In genomic region chr9:72533089-72533415, GRCm38 (mm10) we compare ENCODE assay signal across 8 mouse cellular contexts. TPM values are rescaled to one million over a fixed set of nuclear protein-coding genes. Genes with fewer than 3 reads are reported as not detected.
A peak's percentile ranks its signal among the peaks of the same experiment; 100 is the strongest.
DNase-seq lines count a peak whose midpoint lies in the region; ATAC-seq and TF ChIP-seq lines count a peak whose summit lies in the region.

No protein-coding gene starts in this region.

- peaks cover 7% of the 10 kb centered on the region; the same call in 1 of the 2 replicates for H3K4me1 ChIP-seq in kidney, adult 2 months (ENCODE audit: control insufficient read depth, insufficient read depth, low read length)
- peaks cover 10% of the 10 kb centered on the region for H3K4me1 ChIP-seq in bone marrow macrophage, adult 2 months (ENCODE audit: control insufficient read depth, insufficient read depth, low read length)
- peaks cover 15% of the 10 kb centered on the region for H3K4me1 ChIP-seq in hindbrain, embryonic 13.5 days (replicated peaks)
- H3K4me1 ChIP-seq in midbrain, embryonic 13.5 days (replicated peaks) = peaks cover 21% of the 10 kb centered on the region

- no peak for TF ChIP-seq POLR2A in kidney, adult 2 months (IDR thresholded peaks at IDR 0.05; ENCODE audit: low read depth, low read length)
- no peak for TF ChIP-seq POLR2A in bone marrow macrophage, adult 2 months (IDR thresholded peaks at IDR 0.05; ENCODE audit: borderline replicate concordance, low read depth, low read length)

- H3K9ac ChIP-seq in hindbrain, embryonic 13.5 days = peak overlapping the region; percentile 95
- H3K9ac ChIP-seq in midbrain, embryonic 13.5 days (replicated peaks) = peak overlapping the region; percentile 95

- H3K4me3 ChIP-seq in kidney, adult 2 months (ENCODE audit: insufficient read depth, low read depth, low read length) = peak overlapping the region; percentile 75
- H3K4me3 ChIP-seq in bone marrow macrophage, adult 2 months (ENCODE audit: insufficient read depth, low read length) = peak overlapping the region; percentile 95
- peak overlapping the region; percentile 90 for H3K4me3 ChIP-seq in hindbrain, embryonic 13.5 days
- H3K4me3 ChIP-seq in midbrain, embryonic 13.5 days (replicated peaks) = peak overlapping the region; percentile 96

- no peaks in the 10 kb centered on the region for H3K27me3 ChIP-seq in kidney, adult 2 months (replicated peaks; ENCODE audit: control insufficient read depth, insufficient read depth, low read length)
- H3K27me3 ChIP-seq in hindbrain, embryonic 13.5 days = no peaks in the 10 kb centered on the region
- H3K27me3 ChIP-seq in midbrain, embryonic 13.5 days = no peaks in the 10 kb centered on the region

- ATAC-seq in hindbrain, embryonic 13.5 days (ENCODE audit: low FRiP score) = no peak; the same call in 1 of the 2 replicates
- ATAC-seq in midbrain, embryonic 13.5 days = peak; percentile 29; the same call in 1 of the 2 replicates

- no peak for DNase-seq in kidney, adult 2 months
- no peak for DNase-seq in kidney, postnatal 10 days
- DNase-seq in T-cell, adult 2 months (ENCODE audit: low spot score) = no peak
- no peak for DNase-seq in B cell, adult 2 months
- DNase-seq in kidney, postnatal 14 days = no peak

- 0% methylated on average over 2 of the region's 2 CpGs for WGBS in kidney, adult 2 months
- 0% methylated on average over 2 of the region's 2 CpGs for WGBS in hindbrain, embryonic 13.5 days
- 0% methylated on average over 2 of the region's 2 CpGs for whole genome bisulfite sequencing in midbrain, embryonic 13.5 days

- no peaks in the 10 kb centered on the region for H3K9me3 ChIP-seq in hindbrain, embryonic 13.5 days
- H3K9me3 ChIP-seq in midbrain, embryonic 13.5 days = no peaks in the 10 kb centered on the region

- TF ChIP-seq CTCF in kidney, adult 2 months (conservative IDR thresholded peaks at IDR 0.05; ENCODE audit: insufficient read depth, insufficient read length, low read depth, low read length) = no peak
- no peak for TF ChIP-seq CTCF in bone marrow macrophage, adult 2 months (IDR thresholded peaks at IDR 0.05; ENCODE audit: low read depth, low read length)

- peak overlapping the region; percentile 67 for H3K4me2 ChIP-seq in hindbrain, embryonic 13.5 days
- H3K4me2 ChIP-seq in midbrain, embryonic 13.5 days (replicated peaks) = peak overlapping the region; percentile 68

- no peaks in the 10 kb centered on the region for H3K36me3 ChIP-seq in kidney, adult 2 months (ENCODE audit: control insufficient read depth, insufficient read depth, low read length)
- H3K36me3 ChIP-seq in hindbrain, embryonic 13.5 days = no peaks in the 10 kb centered on the region
- no peaks in the 10 kb centered on the region for H3K36me3 ChIP-seq in midbrain, embryonic 13.5 days

- peak overlapping the region; percentile 72; the same call in 1 of the 2 replicates for H3K27ac ChIP-seq in kidney, adult 2 months (ENCODE audit: insufficient read depth, low read depth, low read length)
- peak overlapping the region; percentile 81 for H3K27ac ChIP-seq in bone marrow macrophage, adult 2 months (ENCODE audit: insufficient read depth, low read depth, low read length)
- peak overlapping the region; percentile 100 for H3K27ac ChIP-seq in hindbrain, embryonic 13.5 days
- H3K27ac ChIP-seq in midbrain, embryonic 13.5 days = peak overlapping the region; percentile 100

RNA-seq across cellular contexts. Expression of gene Rfx7, which starts 1.0 kb away (rescaled TPM):
- 5.9 and 6.4 TPM in 2 replicates for polyA plus RNA-seq in kidney, adult 2 months (2012; rRNA removed)
- polyA plus RNA-seq in bone marrow macrophage, adult 2 months (2012; ENCODE audit: insufficient read depth, insufficient read length, missing spikeins) = 15.9 and 17.9 TPM in 2 replicates
- 16.6 and 17.2 TPM in 2 replicates for polyA plus RNA-seq in hindbrain, embryonic 13.5 days (2015; fragmentation: Nextera tagmentation; extraction: Ambion mirVana)
- polyA plus RNA-seq in midbrain, embryonic 13.5 days (2015; fragmentation: Nextera tagmentation; extraction: Ambion mirVana) = 17.8 and 19.8 TPM in 2 replicates

RNA-seq across cellular contexts. Expression of gene Tex9, which starts 41.0 kb away (rescaled TPM):
- polyA plus RNA-seq in kidney, adult 2 months (2012; rRNA removed) = 3.0 and 3.4 TPM in 2 replicates
- polyA plus RNA-seq in bone marrow macrophage, adult 2 months (2012; ENCODE audit: insufficient read depth, insufficient read length, missing spikeins) = 6.2 and 7.4 TPM in 2 replicates
- polyA plus RNA-seq in hindbrain, embryonic 13.5 days (2015; fragmentation: Nextera tagmentation; extraction: Ambion mirVana) = 38.9 and 43.2 TPM in 2 replicates
- polyA plus RNA-seq in midbrain, embryonic 13.5 days (2015; fragmentation: Nextera tagmentation; extraction: Ambion mirVana) = 50.7 and 53.0 TPM in 2 replicates
